Mouse (Mus musculus): ENCODE measurements around the gene Ppp1r3f. TPM values are rescaled to one million over a fixed set of nuclear protein-coding genes. Genes with fewer than 3 reads are reported as not detected.

The Ppp1r3f gene
- total and polyA plus RNA-seq, 3 experiments: 1.7 to 2.0 TPM; not detected in 1

DNA sequence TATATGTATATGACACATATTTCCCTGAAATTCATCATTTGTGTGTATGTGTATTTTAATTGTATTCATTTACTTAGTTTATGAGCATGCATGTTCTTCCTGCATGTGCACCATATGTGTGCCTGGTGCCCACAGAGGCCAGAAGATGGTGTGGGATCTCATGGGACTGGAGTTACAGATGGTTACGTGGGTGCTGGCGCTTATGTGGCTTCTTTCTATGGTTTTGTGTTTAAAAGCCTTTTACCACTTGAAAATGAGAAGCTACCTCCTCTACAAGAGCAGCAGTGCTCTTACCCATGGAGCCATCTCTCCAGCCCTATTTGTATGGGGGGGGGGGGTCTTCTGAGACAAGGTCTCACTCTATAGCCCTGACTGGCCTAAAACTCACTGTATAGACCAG, 7.1 kb upstream of the Ppp1r3f start:
- TF ChIP-seq JUND (IDR thresholded peaks at IDR 0.05; ENCODE audit: low read depth, low read length): no peak
- TF ChIP-seq ZKSCAN1 (IDR thresholded peaks at IDR 0.05; ENCODE audit: low read depth, low read length): no peak
- TF ChIP-seq RCOR1 (IDR thresholded peaks at IDR 0.05; ENCODE audit: low read depth, low read length): no peak
- TF ChIP-seq USF1 (IDR thresholded peaks at IDR 0.05; ENCODE audit: low read depth, low read length): no peak
- DNase-seq (ENCODE audit: low read depth, low spot score): no peak
- no peak overlapping the region for H3K4me3 ChIP-seq (ENCODE audit: control insufficient read depth in 1 of 2, insufficient read depth in 1 of 2, low read depth in 2 of 2, low read length in 2 of 2)

DNA sequence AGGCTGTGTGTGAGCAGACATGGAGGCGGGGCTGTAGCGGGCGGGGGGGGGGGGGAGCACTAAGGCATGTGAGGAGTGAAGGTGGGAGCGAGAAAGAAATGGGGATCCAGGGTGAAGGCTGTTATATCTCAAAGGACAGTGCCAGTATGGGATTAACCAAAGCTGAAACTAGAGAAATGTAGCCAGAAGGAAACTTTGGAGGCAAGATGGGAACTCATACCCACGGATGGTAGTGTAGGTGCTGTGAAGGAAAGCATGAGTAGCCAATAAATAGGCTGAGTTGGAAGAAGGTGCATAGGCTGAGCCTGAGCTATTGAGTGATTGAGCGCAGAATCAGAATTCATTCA, 775 bp upstream of the Ppp1r3f start:
- Histone ChIP-seq H3K4me1 (ENCODE audit: control insufficient read depth in 1 of 2, insufficient read depth in 2 of 2, low read length in 2 of 2) (peaks cover 18 to 40% of the 10 kb centered on the region in 2 experiments), H3K4me3 (ENCODE audit: control insufficient read depth in 1 of 2, insufficient read depth in 1 of 2, low read depth in 2 of 2, low read length in 2 of 2) (peak overlapping the region; percentile 50 to 56), H3K79me2 (ENCODE audit: control insufficient read depth, insufficient read depth, low read length, poor library complexity) (peaks cover 14% of the 10 kb centered on the region), H3K27me3 (ENCODE audit: control insufficient read depth in 1 of 2, insufficient read depth in 2 of 2, low read length in 2 of 2) (no peaks in the 10 kb centered on the region), H3K36me3 (ENCODE audit: control insufficient read depth in 1 of 2, insufficient read depth in 2 of 2, low read length in 2 of 2) (peaks cover 0 to 21% of the 10 kb centered on the region in 2 experiments; a peak in 2 of 4 replicates), H3K9ac (ENCODE audit: control insufficient read depth, low read depth, low read length, poor library complexity, severe bottlenecking) (peak overlapping the region; percentile 67), H3K9me3 (replicated peaks; ENCODE audit: insufficient read depth, low read length) (no peaks in the 10 kb centered on the region), H3K27ac (ENCODE audit: control insufficient read depth, low read depth, low read length) (peak overlapping the region; percentile 76)
- DNase-seq (ENCODE audit: low read depth, low spot score): no peak
- TF ChIP-seq MXI1 (IDR thresholded peaks at IDR 0.05; ENCODE audit: low read depth, low read length) (peak; percentile 64), GABPA (IDR thresholded peaks at IDR 0.05; ENCODE audit: low read depth, low read length) (no peak), BHLHE40 (IDR thresholded peaks at IDR 0.05; ENCODE audit: borderline replicate concordance, low read depth, low read length) (no peak), TAL1 (IDR thresholded peaks at IDR 0.05; ENCODE audit: low read length) (no peak), TBP (IDR thresholded peaks at IDR 0.05; ENCODE audit: low read depth, low read length) (no peak; the same call in 1 of the 2 replicates), RAD21 (IDR thresholded peaks at IDR 0.05; ENCODE audit: low read depth, low read length) (no peak), ZNF384 (IDR thresholded peaks at IDR 0.05; ENCODE audit: low read depth, low read length) (no peak), POLR2A (IDR thresholded peaks at IDR 0.05; ENCODE audit: control insufficient read depth in 1 of 2, insufficient read depth in 1 of 2, low read depth in 1 of 2, low read length in 2 of 2, poor library complexity in 1 of 2) (peak in 1 of 2 experiments; percentile 62; a peak in 2 of 4 replicates), USF2 (IDR thresholded peaks at IDR 0.05; ENCODE audit: borderline replicate concordance in 1 of 2, insufficient read depth in 1 of 2, low read depth in 1 of 2, low read length in 2 of 2) (no peak), CTCF (IDR thresholded peaks at IDR 0.05 in 2 of 3, conservative IDR thresholded peaks at IDR 0.05 in 1 of 3; ENCODE audit: control insufficient read depth in 1 of 3, insufficient read depth in 1 of 3, low read depth in 2 of 3, low read length in 3 of 3, poor library complexity in 1 of 3, severe bottlenecking in 1 of 3) (no peak), NELFE (IDR thresholded peaks at IDR 0.05; ENCODE audit: low read depth, low read length) (peak; percentile 59), EP300 (IDR thresholded peaks at IDR 0.05; ENCODE audit: low read depth in 1 of 2, low read length in 2 of 2) (no peak), ETS1 (IDR thresholded peaks at IDR 0.05; ENCODE audit: low read depth, low read length) (no peak), NRF1 (IDR thresholded peaks at IDR 0.05; ENCODE audit: insufficient read depth, low read depth, low read length, poor library complexity, severe bottlenecking) (no peak), JUND (IDR thresholded peaks at IDR 0.05; ENCODE audit: low read depth, low read length) (no peak), KAT2A (conservative IDR thresholded peaks at IDR 0.05; ENCODE audit: low read depth, low read length) (no peak), UBTF (IDR thresholded peaks at IDR 0.05; ENCODE audit: borderline replicate concordance, insufficient read depth, low read depth, low read length) (no peak), HCFC1 (IDR thresholded peaks at IDR 0.05; ENCODE audit: low read depth, low read length) (no peak), MAX (IDR thresholded peaks at IDR 0.05; ENCODE audit: low read length) (peak; percentile 30; the same call in 1 of the 2 replicates), RCOR1 (IDR thresholded peaks at IDR 0.05; ENCODE audit: low read depth, low read length) (0 out of 2 replicates have a peak, but pooled peaks have one; percentile 9), E2F4 (IDR thresholded peaks at IDR 0.05; ENCODE audit: borderline replicate concordance, low read depth, low read length) (no peak), ZKSCAN1 (IDR thresholded peaks at IDR 0.05; ENCODE audit: low read depth, low read length) (no peak), MYC (IDR thresholded peaks at IDR 0.05; ENCODE audit: low read depth, low read length) (peak; percentile 3; the same call in 1 of the 2 replicates), ZMIZ1 (IDR thresholded peaks at IDR 0.05; ENCODE audit: low read depth, low read length) (0 out of 2 replicates have a peak, but pooled peaks have one; percentile 26), POLR2AphosphoS2 (IDR thresholded peaks at IDR 0.05; ENCODE audit: low read length) (no peak), MAZ (IDR thresholded peaks at IDR 0.05; ENCODE audit: low read depth, low read length) (peak; percentile 59; the same call in 1 of the 2 replicates), TCF12 (IDR thresholded peaks at IDR 0.05; ENCODE audit: low read depth, low read length) (peak; percentile 9; the same call in 1 of the 2 replicates), POLR2AphosphoS5 (IDR thresholded peaks at IDR 0.05; ENCODE audit: borderline replicate concordance, low read depth, low read length) (no peak), ZC3H11A (IDR thresholded peaks at IDR 0.05; ENCODE audit: low read depth, low read length) (no peak), MYB (IDR thresholded peaks at IDR 0.05; ENCODE audit: low read depth, low read length) (no peak)

More for the DNA sequence above, 7.1 kb upstream of the Ppp1r3f start:
- no peak overlapping the region for H3K9ac ChIP-seq (ENCODE audit: control insufficient read depth, low read depth, low read length, poor library complexity, severe bottlenecking)
- no peak overlapping the region for H3K27ac ChIP-seq (ENCODE audit: control insufficient read depth, low read depth, low read length)
- H3K36me3 ChIP-seq (ENCODE audit: control insufficient read depth in 1 of 2, insufficient read depth in 2 of 2, low read length in 2 of 2): no peaks in the 10 kb centered on the region; a peak in 1 of 4 replicates
- H3K79me2 ChIP-seq (ENCODE audit: control insufficient read depth, insufficient read depth, low read length, poor library complexity): no peaks in the 10 kb centered on the region
- no peaks in the 10 kb centered on the region for H3K9me3 ChIP-seq (replicated peaks; ENCODE audit: insufficient read depth, low read length)
- no peaks in the 10 kb centered on the region for H3K27me3 ChIP-seq (ENCODE audit: control insufficient read depth in 1 of 2, insufficient read depth in 2 of 2, low read length in 2 of 2)
- H3K4me1 ChIP-seq (ENCODE audit: control insufficient read depth in 1 of 2, insufficient read depth in 2 of 2, low read length in 2 of 2): no peaks in the 10 kb centered on the region

All from MEL (cell line).